Mouse (Mus musculus) cerebellum, postnatal 36 days (tissue): ENCODE measurements around the gene Gm28230.

ENCODE experiments used
- DNase-seq, 2 experiments: peaks; one replicate each; pipeline ENCODE4 v3.0.0; 2021 to 2022; ENCODE audit warnings: mixed read lengths in 2 of 2

The Gm28230 gene

DNA sequence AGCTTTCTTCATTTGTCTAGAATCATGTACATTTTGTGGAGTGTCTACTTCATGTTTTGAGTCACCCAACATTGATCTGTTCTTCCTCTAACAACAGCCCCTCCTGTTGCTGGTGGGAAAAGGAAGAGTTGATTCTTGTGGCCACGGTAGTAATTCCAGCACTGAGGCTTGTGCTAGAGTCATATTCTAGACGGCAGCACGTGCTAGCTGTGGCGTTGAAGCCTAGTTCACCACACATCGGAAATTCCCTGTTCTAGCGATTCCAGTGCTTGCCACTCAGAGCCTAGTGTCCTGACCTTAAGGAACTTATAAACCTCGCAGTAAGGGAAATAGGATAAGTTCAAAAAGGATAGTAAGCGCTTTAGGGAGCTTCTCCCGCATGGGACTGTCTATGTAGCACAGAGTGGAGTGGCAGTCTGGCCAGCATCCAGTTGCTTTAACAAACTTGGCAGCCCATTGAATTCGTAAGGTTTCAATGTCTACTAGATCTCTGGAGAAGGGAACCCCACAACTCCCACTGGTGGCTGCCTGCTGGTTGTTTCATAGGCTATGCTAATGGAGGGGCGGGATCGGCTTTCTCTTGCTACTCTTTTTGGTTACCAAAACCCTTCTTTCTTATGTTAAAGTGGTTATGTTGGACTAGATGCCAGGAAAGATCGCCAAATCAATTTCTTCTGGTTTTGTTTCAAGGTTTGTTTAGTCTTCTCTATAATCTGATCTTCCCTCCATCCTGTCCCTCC lies 51.2 kb downstream of the Gm28230 start:
- DNase-seq, result no peak

DNA sequence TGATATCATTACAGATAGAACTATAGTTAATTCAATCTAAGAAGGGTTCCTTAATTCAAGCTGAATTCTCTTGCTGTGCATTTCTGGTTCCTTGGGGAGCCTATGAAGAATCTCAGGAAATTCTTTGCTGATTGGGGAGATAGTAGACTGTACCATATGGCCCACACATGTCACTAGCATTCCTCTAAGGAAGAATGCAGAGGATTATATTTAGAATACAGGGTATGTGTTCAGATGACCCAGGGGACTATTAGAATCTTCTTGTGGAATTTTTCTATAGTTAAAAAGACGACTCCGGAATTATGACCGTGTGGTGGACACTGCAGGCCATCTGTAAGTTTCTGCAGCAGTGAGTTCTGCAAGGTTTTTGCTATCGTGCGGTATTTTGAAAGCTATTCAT lies 54.9 kb downstream of the Gm28230 start:
- no peak for DNase-seq

DNA sequence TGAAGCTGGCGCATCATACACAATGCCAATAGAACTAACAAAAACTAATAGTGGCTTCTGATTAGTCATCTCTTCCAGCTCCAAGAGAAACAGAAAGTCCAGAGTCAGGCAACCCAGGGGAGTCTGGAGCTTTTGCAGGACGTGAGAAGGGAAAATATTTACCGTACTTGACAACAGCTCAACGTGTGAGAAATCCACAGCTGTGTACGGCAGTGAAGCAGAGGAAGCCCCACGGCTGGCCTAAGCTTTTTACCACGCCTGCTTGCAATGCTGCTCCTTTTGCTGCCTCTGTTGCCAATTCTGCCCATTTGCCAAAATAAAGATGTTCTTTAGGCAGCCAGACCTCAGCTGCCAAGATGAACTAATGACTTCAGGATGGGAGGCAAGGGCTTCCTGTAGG lies 69.0 kb downstream of the Gm28230 start:
- no peak for DNase-seq
